7 mouse cellular contexts compared by ENCODE assay signal in the genomic region with DNA sequence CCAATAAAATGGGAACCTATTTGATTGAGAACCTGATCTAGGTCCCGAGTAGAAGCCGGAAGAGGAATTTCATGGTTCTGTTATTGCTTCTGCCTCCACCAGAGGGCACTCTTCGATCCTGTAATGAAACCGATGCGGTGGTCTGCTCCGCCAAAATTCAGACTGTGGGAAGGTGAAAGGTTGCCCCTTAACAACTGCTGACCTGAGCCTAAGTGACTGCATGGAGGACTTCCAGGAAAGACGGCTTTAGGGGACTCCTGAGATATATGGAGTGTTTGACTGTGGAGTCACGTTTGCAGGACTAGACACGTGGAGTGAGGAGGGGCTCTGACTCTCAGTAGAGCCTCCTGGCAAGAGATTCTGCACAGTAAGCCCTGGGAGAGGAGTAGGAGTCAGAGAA.
A peak's percentile ranks its signal among the peaks of the same experiment; 100 is the strongest.
DNase-seq lines count a peak whose midpoint lies in the region; ATAC-seq and TF ChIP-seq lines count a peak whose summit lies in the region.

No protein-coding gene starts in this region.

- no peaks in the 10 kb centered on the region for H3K9me3 ChIP-seq in ES-E14 (ENCODE audit: control insufficient read depth, insufficient read depth, low read depth, low read length)
- H3K9me3 ChIP-seq in heart, embryonic 13.5 days: no peaks in the 10 kb centered on the region
- no peaks in the 10 kb centered on the region for H3K9me3 ChIP-seq in lung, postnatal 0 days (ENCODE audit: low read length)

- H3K4me2 ChIP-seq in heart, embryonic 13.5 days: peak overlapping the region; percentile 62
- H3K4me2 ChIP-seq in lung, postnatal 0 days (replicated peaks; ENCODE audit: low read depth, low read length): peak overlapping the region; percentile 46

- in situ Hi-C loops in ES-E14 (cut with MboI; ENCODE audit: low sequenced_read_pairs in 2 of 2, unreplicated experiment in 2 of 2): loop anchor here (10.0 to 25.0 kb wide), 2 partner anchors 666 to 668 kb away; no protein-coding TSS in a partner anchor

- H3K4me3 ChIP-seq in ES-E14 (ENCODE audit: insufficient read depth in 1 of 2, low read depth in 1 of 2, low read length in 2 of 2, poor library complexity in 1 of 2, severe bottlenecking in 1 of 2): no peak overlapping the region
- peak overlapping the region; percentile 19; the same call in 1 of the 2 replicates for H3K4me3 ChIP-seq in heart, embryonic 13.5 days
- H3K4me3 ChIP-seq in lung, postnatal 0 days (ENCODE audit: low read depth, low read length): no peak overlapping the region

- no peak for TF ChIP-seq EP300 in lung, postnatal 0 days (IDR thresholded peaks at IDR 0.05)

- peaks cover 17% of the 10 kb centered on the region; the same call in 1 of the 2 replicates for H3K27me3 ChIP-seq in heart, embryonic 13.5 days (replicated peaks)
- H3K27me3 ChIP-seq in lung, postnatal 0 days (replicated peaks; ENCODE audit: insufficient read depth, low read length): no peaks in the 10 kb centered on the region

- TF ChIP-seq CTCF in lung, postnatal 0 days (IDR thresholded peaks at IDR 0.05): peak; percentile 81

- no peaks in the 10 kb centered on the region for H3K4me1 ChIP-seq in ES-E14 (ENCODE audit: control insufficient read depth in 2 of 2, insufficient read depth in 2 of 2, low read length in 2 of 2, poor library complexity in 1 of 2)
- 0 out of 2 replicates have a peak, but pooled peaks cover 2% of the 10 kb centered on the region for H3K4me1 ChIP-seq in heart, embryonic 13.5 days
- no peaks in the 10 kb centered on the region for H3K4me1 ChIP-seq in lung, postnatal 0 days (ENCODE audit: insufficient read depth, low read depth, low read length)

- no peak overlapping the region for H3K9ac ChIP-seq in ES-E14 (ENCODE audit: insufficient read depth, low read depth, low read length, poor library complexity, severe bottlenecking)
- no peak overlapping the region for H3K9ac ChIP-seq in heart, embryonic 13.5 days
- no peak overlapping the region for H3K9ac ChIP-seq in lung, postnatal 0 days (replicated peaks; ENCODE audit: low read depth)

- ATAC-seq in heart, embryonic 13.5 days (ENCODE audit: extremely low read depth, insufficient number of reproducible peaks, low FRiP score, low TSS enrichment): no peak
- no peak; the same call in 1 of the 2 replicates for ATAC-seq in lung, postnatal 0 days

- H3K36me3 ChIP-seq in ES-E14 (ENCODE audit: control insufficient read depth, insufficient read depth, low read length, poor library complexity, severe bottlenecking): no peaks in the 10 kb centered on the region
- no peaks in the 10 kb centered on the region for H3K36me3 ChIP-seq in heart, embryonic 13.5 days
- H3K36me3 ChIP-seq in lung, postnatal 0 days (ENCODE audit: insufficient read depth, low read length): no peaks in the 10 kb centered on the region

- 8% methylated on average over 9 of the region's 9 CpGs for WGBS in heart, embryonic 13.5 days
- 5% methylated on average over 9 of the region's 9 CpGs for WGBS in lung, postnatal 0 days

- DNase-seq in ES-E14 (ENCODE audit: low read depth, low spot score): peak; percentile 43
- DNase-seq in adipocyte (ENCODE audit: low spot score): peak; percentile 51
- peak; percentile 81 for DNase-seq in embryo, embryonic 10.5 days (ENCODE audit: low spot score)
- DNase-seq in kidney, postnatal 10 days: peak; percentile 54
- DNase-seq in lung, postnatal 0 days (ENCODE audit: low spot score): peak; percentile 50
- peak; percentile 24 for DNase-seq in retina, postnatal 7 days (ENCODE audit: low read depth, low spot score)

- H3K27ac ChIP-seq in ES-E14 (ENCODE audit: insufficient read depth, low read depth, low read length, poor library complexity, severe bottlenecking): no peak overlapping the region
- no peak overlapping the region for H3K27ac ChIP-seq in heart, embryonic 13.5 days (replicated peaks)
- no peak overlapping the region for H3K27ac ChIP-seq in lung, postnatal 0 days (ENCODE audit: low read length)

TF ChIP-seq in ES-E14, 5 proteins besides CTCF, POLR2A, EP300 and RAD21:
- TF ChIP-seq MAFK (IDR thresholded peaks at IDR 0.05; ENCODE audit: insufficient read depth, low read depth, low read length) (no peak), ZC3H11A (IDR thresholded peaks at IDR 0.05; ENCODE audit: borderline replicate concordance, low read depth, low read length) (peak; percentile 83)

Comparison
In these comparisons a context has a peak if more than half of its experiments do, and no peak if none do; other contexts are left out.
1. DNase-seq: peak in every context shown above with its lines; median percentile 81 in embryo, embryonic 10.5 days; 54 in kidney, postnatal 10 days; 51 in adipocyte; 50 in lung, postnatal 0 days; 43 in ES-E14; 24 in retina, postnatal 7 days.